Mouse (Mus musculus) myocyte (in vitro differentiated cells): Measurements from ENCODE around the gene Cyth4. TPM values are rescaled to one million over a fixed set of nuclear protein-coding genes. Genes with fewer than 3 reads are reported as not detected.

Experiments used
- H3K27me3 ChIP-seq: one replicate; pipeline ENCODE4 v1.6.1; 2011; ENCODE audit not compliant: control insufficient read depth, insufficient read depth, insufficient read length
- H3K36me3 ChIP-seq: one replicate; pipeline ENCODE4 v1.6.1; 2011; ENCODE audit not compliant: control insufficient read depth, insufficient read depth
- H3K4me2 ChIP-seq: one replicate; pipeline ENCODE4 v1.6.1; 2011; ENCODE audit warnings: low read depth, control low read depth
- H3K4me3 ChIP-seq: one replicate; pipeline ENCODE4 v1.5.1; 2011; ENCODE audit warnings: mild to moderate bottlenecking, control low read depth, moderate library complexity
- H3K79me2 ChIP-seq: one replicate; pipeline ENCODE4 v1.6.1; 2011; ENCODE audit not compliant: control insufficient read depth, insufficient read depth
- H3ac ChIP-seq: one replicate; pipeline ENCODE4 v1.6.1; 2011; ENCODE audit not compliant: control insufficient read depth, insufficient read length
- CEBPB ChIP-seq: IDR thresholded peaks from 2 replicates; pipeline ENCODE4 v1.6.1; 2011; ENCODE audit warnings: mild to moderate bottlenecking, moderate library complexity; ENCODE audit not compliant: poor library complexity, insufficient read depth, severe bottlenecking
- E2F4 ChIP-seq: IDR thresholded peaks from one replicate; pipeline ENCODE4 v1.6.1; 2011; ENCODE audit warnings: mild to moderate bottlenecking, control low read depth, moderate library complexity; ENCODE audit not compliant: insufficient read depth
- MAX ChIP-seq: IDR thresholded peaks from one replicate; pipeline ENCODE4 v1.6.1; 2011; ENCODE audit warnings: low read depth, mild to moderate bottlenecking, control low read depth
- MYOD1 ChIP-seq, 3 experiments: IDR thresholded peaks; one replicate each; pipeline ENCODE4 v1.6.1; 2011; ENCODE audit warnings: control low read depth in 2 of 3, low read depth in 2 of 3, mild to moderate bottlenecking in 2 of 3, moderate library complexity in 1 of 3; ENCODE audit not compliant: insufficient read length in 2 of 3, control insufficient read depth in 1 of 3
- MYOG ChIP-seq, 3 experiments: IDR thresholded peaks; one replicate each; pipeline ENCODE4 v1.6.1; 2011; ENCODE audit warnings: control low read depth in 2 of 3, low read depth in 2 of 3, mild to moderate bottlenecking in 2 of 3; ENCODE audit not compliant: insufficient read length in 2 of 3, control insufficient read depth in 1 of 3, insufficient read depth in 1 of 3
- POLR2A ChIP-seq: IDR thresholded peaks from one replicate; pipeline ENCODE4 v1.6.1; 2011; ENCODE audit warnings: low read depth, mild to moderate bottlenecking, control low read depth, moderate library complexity; ENCODE audit not compliant: insufficient read length
- POLR2AphosphoS2 ChIP-seq: IDR thresholded peaks from one replicate; pipeline ENCODE4 v1.6.1; 2011; ENCODE audit warnings: low read depth, control low read depth; ENCODE audit not compliant: insufficient read length
- REST ChIP-seq: IDR thresholded peaks from one replicate; pipeline ENCODE4 v1.6.1; 2011; ENCODE audit warnings: mild to moderate bottlenecking, control low read depth, moderate library complexity; ENCODE audit not compliant: insufficient read depth, insufficient read length
- SRF ChIP-seq: IDR thresholded peaks from one replicate; pipeline ENCODE4 v1.6.1; 2011; ENCODE audit warnings: low read depth; ENCODE audit not compliant: control insufficient read depth, insufficient read length
- TCF12 ChIP-seq: IDR thresholded peaks from one replicate; pipeline ENCODE4 v1.6.1; 2011; ENCODE audit warnings: mild to moderate bottlenecking, control low read depth; ENCODE audit not compliant: poor library complexity, insufficient read depth, severe bottlenecking
- TCF3 ChIP-seq: IDR thresholded peaks from one replicate; pipeline ENCODE4 v1.6.1; 2011; ENCODE audit warnings: low read depth, control low read depth; ENCODE audit not compliant: insufficient read length
- USF1 ChIP-seq: IDR thresholded peaks from one replicate; pipeline ENCODE4 v1.6.1; 2011; ENCODE audit warnings: low read depth, mild to moderate bottlenecking, control low read depth, moderate library complexity
- polyA plus RNA-seq: library from polyadenylated mRNA; unstranded; fragments of >200 nt; fragmentation: generic; extraction: Trizol; gene quantifications from one replicate; pipeline ENCODE4 v1.2.1, GENCODE M21; 2012; ENCODE audit warnings: missing spikeins

The Cyth4 gene
- polyA plus RNA-seq, 1 experiment = 0.10 TPM

GRCm38 (mm10) chr15:78571554-78572269, 25.1 kb upstream of the Cyth4 start:
- Histone ChIP-seq H3K79me2 (no peaks in the 10 kb centered on the region), H3K4me3 (no peak overlapping the region), H3K27me3 (peaks cover 85% of the 10 kb centered on the region), H3K36me3 (no peaks in the 10 kb centered on the region), H3ac (no peak overlapping the region), H3K4me2 (no peak overlapping the region)
- no peak for TF ChIP-seq SRF
- TF ChIP-seq POLR2AphosphoS2 = no peak
- TF ChIP-seq TCF12 = no peak
- TF ChIP-seq MYOG (IDR thresholded peaks at IDR 0.05; ENCODE audit: control insufficient read depth in 1 of 3, insufficient read depth in 1 of 3, insufficient read length in 2 of 3, low read depth in 2 of 3) = peak in 1 of 3 experiments; percentile 26
- TF ChIP-seq E2F4 = no peak
- peak in 1 of 3 experiments; percentile 36 for TF ChIP-seq MYOD1 (IDR thresholded peaks at IDR 0.05; ENCODE audit: control insufficient read depth in 1 of 3, insufficient read length in 2 of 3, low read depth in 2 of 3)
- TF ChIP-seq REST = no peak
- no peak for TF ChIP-seq CEBPB
- no peak for TF ChIP-seq TCF3

- H3K27me3 ChIP-seq = peaks cover 82% of the 10 kb centered on the region
- no peaks in the 10 kb centered on the region for H3K79me2 ChIP-seq
- no peak overlapping the region for H3ac ChIP-seq
- no peak overlapping the region for H3K4me2 ChIP-seq
- no peaks in the 10 kb centered on the region for H3K36me3 ChIP-seq
- TF ChIP-seq USF1 = no peak
- no peak for TF ChIP-seq SRF
- TF ChIP-seq MAX = no peak
- no peak for TF ChIP-seq POLR2A
- no peak for TF ChIP-seq TCF12
- TF ChIP-seq CEBPB = no peak
- TF ChIP-seq E2F4 = no peak
- TF ChIP-seq TCF3 = no peak
- TF ChIP-seq REST = no peak
- TF ChIP-seq POLR2AphosphoS2 = no peak
- TF ChIP-seq MYOG (IDR thresholded peaks at IDR 0.05; ENCODE audit: control insufficient read depth in 1 of 3, insufficient read depth in 1 of 3, insufficient read length in 2 of 3, low read depth in 2 of 3) = no peak
- TF ChIP-seq MYOD1 (IDR thresholded peaks at IDR 0.05; ENCODE audit: control insufficient read depth in 1 of 3, insufficient read length in 2 of 3, low read depth in 2 of 3) = no peak
- no peak overlapping the region for H3K4me3 ChIP-seq
These were observed 24.6 kb upstream of the Cyth4 start for GRCm38 (mm10) chr15:78572270-78572600.

- H3K36me3 ChIP-seq = no peaks in the 10 kb centered on the region
- H3K4me2 ChIP-seq = no peak within 1 kb of the TSS
- H3ac ChIP-seq = no peak within 1 kb of the TSS
- H3K4me3 ChIP-seq = no peak within 1 kb of the TSS
- H3K79me2 ChIP-seq = no peaks in the 10 kb centered on the region
- H3K27me3 ChIP-seq = peaks cover 81% of the 10 kb centered on the region
- TF ChIP-seq MYOD1 (IDR thresholded peaks at IDR 0.05; ENCODE audit: control insufficient read depth in 1 of 3, insufficient read length in 2 of 3, low read depth in 2 of 3) = no peak
These were observed 24.0 kb upstream of the Cyth4 start, which contains the start of gene Rac2 for GRCm38 (mm10) chr15:78572658-78573397. Rac2 (minus strand) TSS chr15:78572783.

- peaks cover 65% of the 10 kb centered on the region for H3K27me3 ChIP-seq
- H3K36me3 ChIP-seq = no peaks in the 10 kb centered on the region
- H3K4me3 ChIP-seq = no peak overlapping the region
- no peak overlapping the region for H3K4me2 ChIP-seq
- TF ChIP-seq MAX = no peak
- H3K79me2 ChIP-seq = no peaks in the 10 kb centered on the region
- H3ac ChIP-seq = no peak overlapping the region
These were observed 20.5 kb upstream of the Cyth4 start for GRCm38 (mm10) chr15:78576284-78576810.

GRCm38 (mm10) chr15:78583352-78583751, 13.5 kb upstream of the Cyth4 start:
- Histone ChIP-seq H3K4me2 (no peak overlapping the region), H3K79me2 (no peaks in the 10 kb centered on the region), H3ac (no peak overlapping the region), H3K36me3 (no peaks in the 10 kb centered on the region), H3K4me3 (no peak overlapping the region), H3K27me3 (peaks cover 33% of the 10 kb centered on the region)
- TF ChIP-seq POLR2AphosphoS2 = no peak
- no peak for TF ChIP-seq TCF3
- no peak for TF ChIP-seq MYOD1 (IDR thresholded peaks at IDR 0.05; ENCODE audit: control insufficient read depth in 1 of 3, insufficient read length in 2 of 3, low read depth in 2 of 3)
- TF ChIP-seq SRF = no peak
- no peak for TF ChIP-seq CEBPB
- TF ChIP-seq E2F4 = no peak
- TF ChIP-seq MAX = no peak
- no peak for TF ChIP-seq REST
- no peak for TF ChIP-seq USF1
- TF ChIP-seq POLR2A = no peak
